Mouse (Mus musculus): ENCODE data around the gene Cdkal1.

DNA sequence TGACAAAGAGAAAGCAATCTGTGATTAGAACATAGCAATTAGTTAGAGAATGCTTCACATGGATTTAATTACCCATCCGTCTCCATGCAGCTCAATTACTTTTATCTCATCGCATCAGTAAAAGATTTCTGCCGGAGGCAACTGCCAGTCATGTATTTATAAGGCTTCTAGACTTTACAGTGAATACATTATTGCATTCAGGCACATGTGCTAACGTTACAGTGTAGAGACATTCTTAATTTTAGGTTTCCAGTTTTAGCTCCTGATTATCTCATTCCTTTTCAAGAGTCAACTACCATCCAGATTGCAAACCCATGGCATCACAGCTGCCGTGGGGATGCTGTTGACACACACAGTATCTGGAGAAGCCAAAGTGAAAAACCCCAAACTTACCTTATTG is 289.8 kb downstream of the Cdkal1 start:
- TF ChIP-seq MAZ (IDR thresholded peaks at IDR 0.05; ENCODE audit: low read depth, low read length) (no peak), TCF12 (IDR thresholded peaks at IDR 0.05; ENCODE audit: low read depth, low read length) (no peak), CTCF (conservative IDR thresholded peaks at IDR 0.05 in 1 of 2, IDR thresholded peaks at IDR 0.05 in 1 of 2; ENCODE audit: low read depth in 2 of 2, low read length in 2 of 2) (no peak), SIN3A (IDR thresholded peaks at IDR 0.05; ENCODE audit: low read length) (no peak), MEF2A (IDR thresholded peaks at IDR 0.05; ENCODE audit: borderline replicate concordance, low read depth, low read length) (no peak), POLR2AphosphoS2 (IDR thresholded peaks at IDR 0.05; ENCODE audit: low read depth, low read length) (no peak), MXI1 (IDR thresholded peaks at IDR 0.05; ENCODE audit: low read depth, low read length) (no peak), NELFE (IDR thresholded peaks at IDR 0.05; ENCODE audit: low read depth, low read length) (no peak), POLR2A (IDR thresholded peaks at IDR 0.05; ENCODE audit: low read depth, low read length) (no peak), MAX (IDR thresholded peaks at IDR 0.05; ENCODE audit: low read length) (no peak), CHD2 (IDR thresholded peaks at IDR 0.05; ENCODE audit: low read length) (no peak), ZC3H11A (IDR thresholded peaks at IDR 0.05; ENCODE audit: low read depth, low read length) (no peak), KAT2A (IDR thresholded peaks at IDR 0.05; ENCODE audit: insufficient replicate concordance, low read length) (no peak), HCFC1 (IDR thresholded peaks at IDR 0.05; ENCODE audit: low read depth, low read length) (no peak)
